Mouse (Mus musculus) brain, adult 2 months (tissue): ENCODE results near the gene Slc35f1.
A peak's percentile ranks its signal among the peaks of the same experiment; 100 is the strongest.

Experiments
- DNase-seq: peaks from one replicate; pipeline ENCODE4 v3.0.0; 2011; ENCODE audit warnings: low read depth, low spot score

Gene Slc35f1

DNA sequence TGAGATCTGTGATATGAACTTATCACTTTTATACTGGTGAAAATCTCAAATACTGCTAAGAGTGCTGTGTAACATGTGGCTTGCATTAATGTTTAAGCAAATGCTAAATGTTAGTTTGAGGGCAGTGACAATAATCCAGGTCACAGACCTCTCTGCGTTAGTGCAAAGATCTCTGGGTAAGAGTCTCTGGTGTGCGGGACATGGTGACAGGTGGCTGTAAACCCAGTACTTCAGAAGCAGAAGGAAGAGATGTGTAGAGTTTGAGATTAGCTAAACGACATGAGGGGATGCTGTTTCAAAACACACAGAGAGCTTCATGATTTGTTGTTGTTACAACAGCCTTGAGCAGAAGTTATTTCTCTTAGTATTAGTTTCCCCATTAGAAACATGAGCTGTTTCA lies 406.1 kb downstream of the Slc35f1 start:
- DNase-seq: no peak

GRCm38 (mm10) chr10:53100881-53101280 lies 410.5 kb downstream of the Slc35f1 start:
- DNase-seq: peak; percentile 7

- DNase-seq: no peak
These were observed 411.1 kb downstream of the Slc35f1 start for GRCm38 (mm10) chr10:53101412-53101811.

DNA sequence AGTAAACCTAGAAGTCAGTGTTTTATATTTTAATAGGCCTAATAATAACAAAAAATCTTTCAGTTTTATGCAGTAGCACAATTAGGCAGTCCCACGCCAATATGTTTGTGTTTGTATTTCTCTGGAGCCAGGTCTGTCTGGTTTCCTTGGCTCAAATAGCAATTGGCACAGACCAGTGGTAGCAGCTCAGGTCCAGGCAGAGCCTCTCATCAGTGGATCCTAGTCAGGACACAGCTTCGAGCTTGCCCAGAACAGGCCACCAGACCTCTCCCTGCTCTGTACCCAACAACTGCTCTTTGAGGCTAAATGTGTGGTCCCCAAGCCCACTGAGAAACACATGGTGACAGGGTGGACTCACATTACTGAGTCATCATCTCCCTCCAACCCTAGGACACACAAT lies 412.1 kb downstream of the Slc35f1 start:
- peak; percentile 45 for DNase-seq

DNA sequence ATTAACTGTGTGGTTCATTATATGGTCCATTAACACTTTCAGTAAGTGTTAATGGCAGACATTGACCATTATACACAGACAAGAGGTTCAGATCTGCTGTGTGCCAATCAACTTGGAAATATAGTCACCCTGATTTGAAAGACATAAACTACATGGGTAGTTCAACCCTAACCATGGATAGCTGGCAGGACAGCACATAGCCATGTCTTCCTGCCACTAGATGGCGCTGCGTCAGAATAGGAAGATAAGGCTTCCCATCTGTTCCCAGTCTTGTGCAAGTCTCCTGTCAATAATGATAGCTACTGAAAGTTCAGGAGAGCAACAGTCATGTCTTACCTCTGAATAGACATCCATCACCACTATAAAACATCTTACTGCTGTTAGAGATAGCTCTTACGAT lies 424.7 kb downstream of the Slc35f1 start:
- DNase-seq: peak; percentile 75

DNA sequence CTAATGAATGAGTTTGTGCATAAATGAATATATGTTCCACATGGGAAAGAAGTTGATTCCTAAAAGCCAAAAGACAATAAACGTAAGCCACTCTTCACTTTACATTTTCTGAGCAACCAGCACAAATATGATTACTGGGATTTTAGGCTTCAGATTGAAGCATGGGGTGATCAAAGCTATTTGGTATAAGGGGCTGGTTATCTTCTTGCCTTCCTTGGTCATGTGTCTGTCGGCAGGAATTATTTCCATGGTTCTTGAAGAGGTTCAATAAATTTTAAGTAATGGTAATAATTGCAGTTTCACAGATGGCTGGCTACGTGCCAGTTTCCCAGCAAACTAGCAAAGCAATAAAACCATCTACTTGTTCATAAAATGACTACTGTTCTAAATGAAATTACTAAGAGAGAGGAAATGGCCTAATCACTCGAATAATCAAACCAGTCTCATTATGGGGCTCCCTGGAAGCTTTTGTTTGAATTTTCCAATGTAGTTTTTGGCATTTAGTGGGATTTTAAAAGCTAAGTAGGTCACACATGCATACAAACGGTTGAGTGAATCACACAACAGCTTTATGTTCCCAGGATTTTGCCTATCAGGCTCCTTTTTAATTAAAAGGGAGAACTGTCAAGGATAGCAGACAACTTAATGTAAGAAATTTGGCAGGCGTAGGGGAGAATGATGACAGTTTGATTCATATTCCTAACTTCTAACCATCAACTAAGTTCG lies 425.5 kb downstream of the Slc35f1 start:
- DNase-seq: peak; percentile 58

DNA sequence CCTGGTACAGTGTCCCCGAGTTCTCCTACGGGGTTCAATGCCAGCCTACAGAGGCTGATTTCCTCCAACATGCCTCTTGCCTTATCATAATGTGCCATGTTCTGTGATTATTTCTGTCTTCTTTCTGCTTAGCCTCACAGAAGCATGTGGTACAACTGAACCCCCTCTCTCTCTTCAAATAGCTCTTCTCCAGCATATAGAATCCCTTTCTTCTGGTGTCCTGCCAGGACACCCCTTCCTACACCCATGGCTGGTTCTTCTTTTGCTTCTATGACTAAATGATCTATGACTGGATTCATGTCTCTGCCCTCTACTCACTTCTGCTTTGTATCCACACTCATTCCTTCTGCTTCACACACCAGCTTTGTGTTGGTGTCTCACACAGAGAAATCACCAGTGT lies 430.3 kb downstream of the Slc35f1 start:
- peak; percentile 41 for DNase-seq

- peak; percentile 91 for DNase-seq
These were observed 434.0 kb downstream of the Slc35f1 start for GRCm38 (mm10) chr10:53124365-53124764.

DNA sequence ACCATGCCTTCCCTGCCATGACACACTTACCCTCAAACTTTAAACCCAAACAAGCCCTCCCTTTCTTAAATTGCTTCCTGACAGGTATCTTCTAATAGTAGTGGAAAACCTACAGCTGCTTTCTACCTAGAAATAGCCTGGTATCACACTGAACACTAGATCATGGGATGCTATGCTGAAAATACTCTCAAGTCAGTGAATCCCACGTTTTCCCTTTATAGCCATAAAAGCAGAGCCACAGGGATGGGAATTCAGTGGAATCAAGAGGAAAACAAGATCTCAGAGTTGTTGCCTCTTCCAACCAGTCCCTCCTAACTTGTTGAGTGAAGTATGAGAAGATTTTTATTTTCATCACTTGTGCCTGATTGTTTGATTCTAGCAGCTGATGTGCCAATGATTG lies 442.4 kb downstream of the Slc35f1 start:
- peak; percentile 61 for DNase-seq

- no peak for DNase-seq
These were observed 460.0 kb downstream of the Slc35f1 start for GRCm38 (mm10) chr10:53150321-53150720.

GRCm38 (mm10) chr10:53150916-53151315 lies 460.6 kb downstream of the Slc35f1 start:
- no peak for DNase-seq

DNA sequence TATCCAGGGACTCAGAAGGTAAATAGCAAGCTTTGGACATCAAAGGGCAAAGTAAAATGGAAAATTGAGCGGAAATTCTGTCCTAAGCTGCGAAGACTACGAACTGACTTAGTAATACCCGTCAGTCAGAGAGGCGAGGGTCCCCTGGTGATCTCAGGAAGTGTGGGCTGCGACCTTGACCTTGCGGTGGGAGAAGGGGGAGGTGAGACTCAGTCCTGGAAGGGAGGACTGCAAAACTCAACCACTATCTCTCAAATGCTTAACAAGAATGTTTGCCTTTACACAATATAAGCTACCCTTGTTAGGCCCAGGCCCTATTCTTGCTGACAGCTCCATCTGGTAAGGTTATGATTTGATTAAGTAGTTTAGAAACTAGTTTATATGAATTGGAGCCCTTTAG lies 466.0 kb downstream of the Slc35f1 start:
- DNase-seq: no peak

DNA sequence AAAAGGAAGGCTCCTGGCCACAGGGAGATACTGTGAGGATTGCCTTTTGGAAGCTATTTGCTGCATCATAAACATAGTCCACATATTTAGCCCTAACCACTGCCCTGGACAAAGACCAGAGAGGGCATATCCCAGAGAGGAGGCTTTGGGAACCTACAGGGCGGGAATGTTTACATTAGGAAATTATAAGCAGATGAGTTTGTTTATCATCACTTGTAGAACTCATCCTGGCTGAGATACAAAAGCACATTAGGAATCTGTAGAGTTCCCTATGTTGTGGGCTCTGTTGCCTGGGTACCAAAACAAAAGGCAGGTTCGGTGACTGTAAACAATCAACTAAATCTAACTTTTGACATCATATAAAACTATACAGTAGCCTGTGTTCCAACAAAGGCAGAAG lies 467.4 kb downstream of the Slc35f1 start:
- no peak for DNase-seq
